Mouse (Mus musculus) brain, embryonic 14.5 days (tissue): ENCODE measurements around the gene Hhat.

Experiments used
- CTCF ChIP-seq: fragments of 200-500 bp; IDR thresholded peaks from 2 replicates; pipeline ENCODE4 v1.5.1; 2012; ENCODE audit warnings: inconsistent platforms, mild to moderate bottlenecking, moderate library complexity, borderline replicate concordance; ENCODE audit not compliant: insufficient read depth, insufficient read length; ENCODE audit errors: extremely low read depth
- POLR2A ChIP-seq: fragments of 200-500 bp; IDR thresholded peaks from 2 replicates; pipeline ENCODE4 v1.6.1; 2012; ENCODE audit warnings: mild to moderate bottlenecking, inconsistent platforms, borderline replicate concordance; ENCODE audit not compliant: poor library complexity, insufficient read depth, insufficient read length, severe bottlenecking; ENCODE audit errors: extremely low read depth

DNA sequence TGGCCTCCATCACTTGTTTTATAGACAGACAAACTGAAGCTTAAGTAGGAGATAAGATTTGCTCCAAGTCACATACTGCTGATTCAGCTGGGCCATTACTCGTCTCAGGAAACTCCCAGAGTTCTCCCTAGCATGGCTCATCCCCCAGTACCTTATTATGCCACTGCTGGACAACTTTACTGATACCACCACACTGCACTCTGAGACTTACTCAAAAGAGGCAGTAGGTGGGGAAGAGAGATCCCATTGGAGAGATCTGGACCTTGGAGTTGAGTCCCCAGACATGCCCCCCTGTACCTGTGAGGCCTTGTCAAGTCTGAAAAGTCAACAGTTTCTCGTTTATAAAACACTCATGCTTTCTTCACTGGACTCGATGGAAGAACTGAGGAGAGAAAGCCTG lies 131.8 kb downstream of the Hhat start:
- TF ChIP-seq CTCF (no peak), POLR2A (no peak)
